Mouse (Mus musculus): ENCODE results near the gene Tiam2.

Tiam2 gene

GRCm38 (mm10) chr17:3505711-3506110 is 179.3 kb downstream of the Tiam2 start:
- no peak for DNase-seq

- DNase-seq: no peak
These were observed 180.1 kb downstream of the Tiam2 start for GRCm38 (mm10) chr17:3506508-3506907.

- DNase-seq: peak; percentile 61 to 66
These were observed 183.5 kb downstream of the Tiam2 start for GRCm38 (mm10) chr17:3509841-3510240.

GRCm38 (mm10) chr17:3514316-3514715 is 187.9 kb downstream of the Tiam2 start:
- no peak for DNase-seq

- DNase-seq: no peak
These were observed 189.5 kb downstream of the Tiam2 start for GRCm38 (mm10) chr17:3515851-3516250.

GRCm38 (mm10) chr17:3516406-3516805 is 190.0 kb downstream of the Tiam2 start:
- DNase-seq: no peak

GRCm38 (mm10) chr17:3520344-3520743 is 194.0 kb downstream of the Tiam2 start:
- no peak for DNase-seq

- no peak for DNase-seq
These were observed 201.6 kb downstream of the Tiam2 start for GRCm38 (mm10) chr17:3527841-3528471.

GRCm38 (mm10) chr17:3529523-3529922 is 203.2 kb downstream of the Tiam2 start:
- no peak for DNase-seq

- no peak for DNase-seq
These were observed 204.2 kb downstream of the Tiam2 start for GRCm38 (mm10) chr17:3530549-3530948.

GRCm38 (mm10) chr17:3531641-3532040 is 205.3 kb downstream of the Tiam2 start:
- DNase-seq: no peak

GRCm38 (mm10) chr17:3532254-3532653 is 205.9 kb downstream of the Tiam2 start, which contains the start of gene Cldn20:
Cldn20 (plus strand) TSS chr17:3532554.
- no peak for DNase-seq

- DNase-seq: no peak
These were observed 207.1 kb downstream of the Tiam2 start for GRCm38 (mm10) chr17:3533425-3533824.

- no peak for DNase-seq
These were observed 213.9 kb downstream of the Tiam2 start for GRCm38 (mm10) chr17:3540304-3540703.

GRCm38 (mm10) chr17:3541033-3541432 is 214.7 kb downstream of the Tiam2 start:
- no peak for DNase-seq

GRCm38 (mm10) chr17:3547725-3548124 is 221.4 kb downstream of the Tiam2 start:
- DNase-seq: no peak

GRCm38 (mm10) chr17:3556251-3556650 is 229.9 kb downstream of the Tiam2 start:
- no peak for DNase-seq

- peak; percentile 96 to 99 for DNase-seq
These were observed 231.2 kb downstream of the Tiam2 start, which contains the start of gene Tfb1m for GRCm38 (mm10) chr17:3557331-3558311. Tfb1m (minus strand) TSS chr17:3557781.

- peak; percentile 5 to 18 for DNase-seq
These were observed 232.0 kb downstream of the Tiam2 start for GRCm38 (mm10) chr17:3558356-3558870.

- no peak for DNase-seq
These were observed 234.2 kb downstream of the Tiam2 start for GRCm38 (mm10) chr17:3560534-3560933.

GRCm38 (mm10) chr17:3562405-3562804 is 236.0 kb downstream of the Tiam2 start:
- DNase-seq: no peak

GRCm38 (mm10) chr17:3570876-3571275 is 244.5 kb downstream of the Tiam2 start:
- DNase-seq: peak; percentile 58 to 72
